Mouse (Mus musculus) intestine, embryonic 14.5 days (tissue): ENCODE measurements around the gene Myh11. TPM values are rescaled to one million over a fixed set of nuclear protein-coding genes. Genes with fewer than 3 reads are reported as not detected.

Experiments
- ATAC-seq: fragments of 200-750 bp; cut with Nextera tagmentation; replicated peaks from 2 replicates; pipeline ENCODE4 v1.8.0; 2017; ENCODE audit warnings: low read depth, moderate number of reproducible peaks, moderate TSS enrichment, moderate library complexity; ENCODE audit not compliant: low FRiP score, low TSS enrichment
- DNase-seq: peaks from one replicate; pipeline ENCODE4 v3.0.0-alpha.2; 2018; ENCODE audit warnings: low spot score
- H3K27ac ChIP-seq: fragments of 300-500 bp; sonication (generic); 2 replicates; pipeline ENCODE4 v1.5.1; 2014; ENCODE audit warnings: low read depth, mild to moderate bottlenecking, control low read depth
- H3K27me3 ChIP-seq: fragments of 300-500 bp; sonication (generic); replicated peaks from 2 replicates; pipeline ENCODE4 v1.6.1; 2014; ENCODE audit warnings: low read length, control low read depth; ENCODE audit not compliant: control insufficient read depth, insufficient read depth
- H3K36me3 ChIP-seq: fragments of 300-500 bp; sonication (generic); 2 replicates; pipeline ENCODE4 v1.6.1; 2014; ENCODE audit warnings: low read length, control low read depth; ENCODE audit not compliant: control insufficient read depth, insufficient read depth
- H3K4me1 ChIP-seq: fragments of 300-500 bp; sonication (generic); replicated peaks from 2 replicates; pipeline ENCODE4 v1.6.1; 2014; ENCODE audit warnings: low read length, control low read depth, mixed read lengths; ENCODE audit not compliant: control insufficient read depth, insufficient read depth
- H3K4me2 ChIP-seq: fragments of 300-500 bp; sonication (generic); 2 replicates; pipeline ENCODE4 v1.6.1; 2014; ENCODE audit warnings: low read length
- H3K4me3 ChIP-seq: fragments of 300-500 bp; sonication (generic); 2 replicates; pipeline ENCODE4 v1.5.1; 2014; ENCODE audit warnings: low read depth, low read length, control low read depth, mixed read lengths
- H3K9ac ChIP-seq: fragments of 300-500 bp; sonication (generic); 2 replicates; pipeline ENCODE4 v1.6.1; 2014; ENCODE audit warnings: mild to moderate bottlenecking, low read length
- H3K9me3 ChIP-seq: fragments of 300-500 bp; sonication (generic); 2 replicates; pipeline ENCODE4 v1.6.1; 2016; ENCODE audit warnings: low read length, control low read depth; ENCODE audit not compliant: control insufficient read depth
- WGBS: fragments of 180-500 bp; shearing (Covaris S2); extraction: QIAGEN DNeasy Blood & Tissue Kit; methylation state at CpG from one replicate; pipeline ENCODE4 v1.1.7; 2014; 5-methylcytosine and 5-hydroxymethylcytosine counted together
- polyA plus RNA-seq: library from polyadenylated mRNA; unstranded; fragments of >200 nt; fragmentation: Nextera tagmentation; extraction: Ambion mirVana; gene quantifications from 2 replicates; pipeline ENCODE4 v1.2.1, GENCODE M21; 2014

Gene Myh11
- polyA plus RNA-seq, 1 experiment from 2014 or later: 215 TPM

GRCm38 (mm10) chr16:14258856-14259255 lies 32.3 kb downstream of the Myh11 start:
- no peak overlapping the region for H3K27ac ChIP-seq
- no peak overlapping the region for H3K4me3 ChIP-seq
- H3K4me2 ChIP-seq: no peak overlapping the region
- H3K36me3 ChIP-seq: peaks cover 2% of the 10 kb centered on the region; the same call in 1 of the 2 replicates
- no peaks in the 10 kb centered on the region for H3K4me1 ChIP-seq
- DNase-seq (no peak), ATAC-seq (no peak)
- H3K9ac ChIP-seq: no peak overlapping the region
- 21% methylated on average over 2 of the region's 2 CpGs for WGBS
- H3K27me3 ChIP-seq: no peaks in the 10 kb centered on the region
- no peaks in the 10 kb centered on the region for H3K9me3 ChIP-seq

- Histone ChIP-seq H3K9ac (no peak overlapping the region), H3K36me3 (peaks cover 2% of the 10 kb centered on the region; the same call in 1 of the 2 replicates), H3K9me3 (no peaks in the 10 kb centered on the region), H3K27me3 (no peaks in the 10 kb centered on the region), H3K4me3 (no peak overlapping the region), H3K4me1 (no peaks in the 10 kb centered on the region), H3K27ac (no peak overlapping the region), H3K4me2 (no peak overlapping the region)
- no peak for ATAC-seq
- 85% methylated on average over 3 of the region's 3 CpGs for WGBS
- no peak for DNase-seq
These were observed 37.6 kb downstream of the Myh11 start for GRCm38 (mm10) chr16:14253586-14253985.

- DNase-seq: no peak
- Histone ChIP-seq H3K27me3 (no peaks in the 10 kb centered on the region), H3K27ac (no peak overlapping the region), H3K4me3 (no peak overlapping the region), H3K9ac (no peak overlapping the region), H3K9me3 (no peaks in the 10 kb centered on the region), H3K4me1 (no peaks in the 10 kb centered on the region), H3K4me2 (no peak overlapping the region), H3K36me3 (peaks cover 2% of the 10 kb centered on the region; the same call in 1 of the 2 replicates)
- 75% methylated on average over 4 of the region's 4 CpGs for WGBS
- ATAC-seq: no peak
These were observed 38.3 kb downstream of the Myh11 start for GRCm38 (mm10) chr16:14252877-14253276.

GRCm38 (mm10) chr16:14249913-14250312 lies 41.3 kb downstream of the Myh11 start:
- no peak overlapping the region for H3K4me2 ChIP-seq
- no peaks in the 10 kb centered on the region for H3K4me1 ChIP-seq
- H3K9ac ChIP-seq: no peak overlapping the region
- no peaks in the 10 kb centered on the region; the same call in 1 of the 2 replicates for H3K36me3 ChIP-seq
- H3K4me3 ChIP-seq: no peak overlapping the region
- H3K9me3 ChIP-seq: no peaks in the 10 kb centered on the region
- H3K27ac ChIP-seq: no peak overlapping the region
- DNase-seq: no peak
- ATAC-seq: no peak
- no peaks in the 10 kb centered on the region for H3K27me3 ChIP-seq
- WGBS: 74% methylated on average over 1 of the region's 1 CpGs

GRCm38 (mm10) chr16:14242553-14242952 lies 48.6 kb downstream of the Myh11 start:
- Histone ChIP-seq H3K9ac (no peak overlapping the region), H3K4me1 (no peaks in the 10 kb centered on the region), H3K27me3 (no peaks in the 10 kb centered on the region), H3K27ac (no peak overlapping the region), H3K9me3 (no peaks in the 10 kb centered on the region), H3K36me3 (0 out of 2 replicates have a peak, but pooled peaks cover 2% of the 10 kb centered on the region), H3K4me2 (no peak overlapping the region), H3K4me3 (no peak overlapping the region)
- DNase-seq: no peak
- ATAC-seq: no peak
- WGBS: 31% methylated on average over 2 of the region's 2 CpGs

- H3K4me3 ChIP-seq: no peak overlapping the region
- H3K9me3 ChIP-seq: no peaks in the 10 kb centered on the region
- 73% methylated on average over 3 of the region's 3 CpGs for WGBS
- H3K9ac ChIP-seq: no peak overlapping the region
- no peak for ATAC-seq
- H3K27me3 ChIP-seq: no peaks in the 10 kb centered on the region
- H3K36me3 ChIP-seq: 0 out of 2 replicates have a peak, but pooled peaks cover 2% of the 10 kb centered on the region
- DNase-seq: no peak
- no peaks in the 10 kb centered on the region for H3K4me1 ChIP-seq
- no peak overlapping the region for H3K4me2 ChIP-seq
- no peak overlapping the region for H3K27ac ChIP-seq
These were observed 49.1 kb downstream of the Myh11 start for GRCm38 (mm10) chr16:14242059-14242458.

GRCm38 (mm10) chr16:14237100-14237723 lies 54.0 kb downstream of the Myh11 start:
- H3K9me3 ChIP-seq: no peaks in the 10 kb centered on the region
- 0 out of 2 replicates have a peak, but pooled peaks cover 2% of the 10 kb centered on the region for H3K36me3 ChIP-seq
- no peaks in the 10 kb centered on the region for H3K4me1 ChIP-seq
- ATAC-seq: 0 out of 2 replicates have a peak, but pooled peaks have one; percentile 21
- H3K4me2 ChIP-seq: no peak overlapping the region
- H3K4me3 ChIP-seq: no peak overlapping the region
- H3K9ac ChIP-seq: no peak overlapping the region
- no peak overlapping the region for H3K27ac ChIP-seq
- H3K27me3 ChIP-seq: no peaks in the 10 kb centered on the region
- peak; percentile 95 for DNase-seq
- WGBS: 20% methylated on average over 6 of the region's 6 CpGs

GRCm38 (mm10) chr16:14215156-14215555 lies 76.0 kb downstream of the Myh11 start:
- H3K4me1 ChIP-seq: no peaks in the 10 kb centered on the region
- H3K9me3 ChIP-seq: no peaks in the 10 kb centered on the region
- DNase-seq (no peak), ATAC-seq (no peak)
- WGBS: 90% methylated on average over 3 of the region's 3 CpGs
- H3K4me2 ChIP-seq: no peak overlapping the region
- H3K27me3 ChIP-seq: no peaks in the 10 kb centered on the region
- H3K9ac ChIP-seq: no peak overlapping the region
- H3K4me3 ChIP-seq: no peak overlapping the region
- peaks cover 7% of the 10 kb centered on the region for H3K36me3 ChIP-seq
- H3K27ac ChIP-seq: no peak overlapping the region

GRCm38 (mm10) chr16:14198798-14199197 lies 92.4 kb downstream of the Myh11 start:
- ATAC-seq (no peak), DNase-seq (no peak)
- Histone ChIP-seq H3K9me3 (no peaks in the 10 kb centered on the region), H3K4me3 (no peak overlapping the region), H3K9ac (no peak overlapping the region), H3K36me3 (peaks cover 12% of the 10 kb centered on the region; the same call in 1 of the 2 replicates), H3K27ac (no peak overlapping the region), H3K27me3 (no peaks in the 10 kb centered on the region), H3K4me2 (no peak overlapping the region), H3K4me1 (no peaks in the 10 kb centered on the region)
- 71% methylated on average over 4 of the region's 4 CpGs for WGBS
